Mouse (Mus musculus) G1E (cell line): Measurements from ENCODE around the gene Wdr12.

ENCODE experiments used
- CTCF ChIP-seq: IDR thresholded peaks from 2 replicates; pipeline ENCODE4 v1.5.1; 2012; ENCODE audit warnings: low read depth, low read length, inconsistent platforms, mixed read lengths
- GATA1 ChIP-seq: IDR thresholded peaks from 2 replicates; pipeline ENCODE4 v1.6.1; 2012; ENCODE audit warnings: borderline replicate concordance, low read length, inconsistent platforms, mixed read lengths
- POLR2AphosphoS5 ChIP-seq: IDR thresholded peaks from 2 replicates; pipeline ENCODE4 v1.6.1; 2012; ENCODE audit warnings: low read depth, low read length, inconsistent platforms; ENCODE audit not compliant: insufficient replicate concordance
- TAL1 ChIP-seq: conservative IDR thresholded peaks from 2 replicates; pipeline ENCODE4 v1.6.1; 2012; ENCODE audit warnings: low read depth, low read length, inconsistent platforms, mixed read lengths

DNA sequence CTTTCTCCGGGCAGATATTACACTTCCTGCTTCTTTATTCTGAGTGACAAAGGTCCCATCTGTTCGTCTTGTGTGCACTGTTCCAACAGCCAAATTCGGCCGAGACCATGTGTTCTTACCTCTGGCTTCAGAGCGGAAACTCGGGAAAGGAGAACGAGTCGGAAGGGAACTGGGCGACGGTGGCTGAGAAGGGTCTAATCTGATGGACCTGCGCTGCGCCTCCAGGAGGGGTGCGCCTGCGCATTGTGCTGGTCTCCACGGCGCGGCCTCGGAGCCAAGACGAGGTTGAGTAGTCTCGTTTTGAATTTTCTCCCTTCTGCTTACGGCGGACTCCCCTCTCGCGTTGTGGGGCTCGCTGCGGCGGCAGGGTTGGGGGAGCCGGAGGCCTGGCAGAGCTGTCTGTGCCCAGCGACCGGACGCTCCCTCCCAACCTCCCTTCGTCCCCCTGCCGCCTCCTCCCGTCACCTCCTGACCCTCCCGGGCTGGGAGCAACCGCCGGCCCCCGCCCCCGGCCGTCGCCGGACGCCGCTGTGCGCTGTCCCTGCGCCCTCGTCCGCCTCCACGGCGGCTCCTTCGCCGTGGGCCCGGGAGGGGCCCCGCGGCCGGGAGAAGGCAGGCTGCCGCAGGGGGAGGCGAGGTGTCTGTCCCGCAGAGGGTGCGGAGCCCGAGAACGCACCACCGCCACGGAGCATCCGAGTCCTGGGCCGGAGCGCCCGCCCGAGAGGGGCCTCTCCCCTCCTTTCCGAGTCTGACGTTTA is at the start of gene Wdr12, which contains the start of gene Carf:
- no peak for TF ChIP-seq CTCF
- peak; percentile 73; the same call in 1 of the 2 replicates for TF ChIP-seq POLR2AphosphoS5
- no peak for TF ChIP-seq GATA1
- no peak for TF ChIP-seq TAL1
